Mouse (Mus musculus) c-Kit-positive CD71-negative TER-119-negative erythroid progenitor cells, embryonic 14.5 days (primary cell): ENCODE measurements around the gene Prkca.

Experiments
- DNase-seq: peaks from one replicate; pipeline ENCODE4 v3.0.0-alpha.2; 2013; ENCODE audit warnings: low read depth

Gene Prkca

GRCm38 (mm10) chr11:108295373-108295772 is 48.4 kb downstream of the Prkca start:
- DNase-seq = no peak

- no peak for DNase-seq
Measured at GRCm38 (mm10) chr11:108294305-108294813, 49.4 kb downstream of the Prkca start.

GRCm38 (mm10) chr11:108293843-108294242 is 49.9 kb downstream of the Prkca start:
- peak; percentile 16 for DNase-seq

GRCm38 (mm10) chr11:108289192-108289591 is 54.5 kb downstream of the Prkca start:
- no peak for DNase-seq

GRCm38 (mm10) chr11:108287321-108287720 is 56.4 kb downstream of the Prkca start:
- DNase-seq = no peak

GRCm38 (mm10) chr11:108285046-108285445 is 58.7 kb downstream of the Prkca start:
- DNase-seq = no peak

- no peak for DNase-seq
Measured at GRCm38 (mm10) chr11:108282850-108283459, 60.8 kb downstream of the Prkca start.

GRCm38 (mm10) chr11:108279748-108280373 is 63.9 kb downstream of the Prkca start:
- no peak for DNase-seq

- DNase-seq = no peak
Measured at GRCm38 (mm10) chr11:108277096-108277495, 66.6 kb downstream of the Prkca start.

GRCm38 (mm10) chr11:108276148-108276547 is 67.6 kb downstream of the Prkca start:
- no peak for DNase-seq

GRCm38 (mm10) chr11:108274046-108274445 is 69.7 kb downstream of the Prkca start:
- no peak for DNase-seq

GRCm38 (mm10) chr11:108273415-108273965 is 70.2 kb downstream of the Prkca start:
- no peak for DNase-seq

- DNase-seq = no peak
Measured at GRCm38 (mm10) chr11:108272601-108273414, 70.9 kb downstream of the Prkca start.

- no peak for DNase-seq
Measured at GRCm38 (mm10) chr11:108271305-108271704, 72.4 kb downstream of the Prkca start.

- no peak for DNase-seq
Measured at GRCm38 (mm10) chr11:108269516-108269915, 74.2 kb downstream of the Prkca start.

GRCm38 (mm10) chr11:108268421-108269322 is 75.1 kb downstream of the Prkca start:
- DNase-seq = no peak

GRCm38 (mm10) chr11:108267825-108268224 is 75.9 kb downstream of the Prkca start:
- DNase-seq = no peak

GRCm38 (mm10) chr11:108267066-108267465 is 76.7 kb downstream of the Prkca start:
- no peak for DNase-seq

- DNase-seq = no peak
Measured at GRCm38 (mm10) chr11:108263868-108264267, 79.9 kb downstream of the Prkca start.

- no peak for DNase-seq
Measured at GRCm38 (mm10) chr11:108263406-108263805, 80.3 kb downstream of the Prkca start.

GRCm38 (mm10) chr11:108261751-108262160 is 82.0 kb downstream of the Prkca start:
- no peak for DNase-seq
